Mouse (Mus musculus) intestine, postnatal 0 days (tissue): Measurements from ENCODE around the gene Ggct. TPM values are rescaled to one million over a fixed set of nuclear protein-coding genes. Genes with fewer than 3 reads are reported as not detected.

Source experiments
- ATAC-seq: fragments of 200-750 bp; cut with Nextera tagmentation; 2 replicates; pipeline ENCODE4 v1.8.0; 2017; ENCODE audit warnings: mild to moderate bottlenecking, moderate TSS enrichment, moderate library complexity
- H3K27ac ChIP-seq: fragments of 300-500 bp; sonication (generic); 2 replicates; pipeline ENCODE4 v1.5.1; 2014; ENCODE audit warnings: mild to moderate bottlenecking, low read depth, low read length, moderate library complexity
- H3K27me3 ChIP-seq: fragments of 300-500 bp; sonication (generic); replicated peaks from 2 replicates; pipeline ENCODE4 v1.6.1; 2014; ENCODE audit warnings: low read length, mixed read lengths; ENCODE audit not compliant: control insufficient read depth, insufficient read depth
- H3K36me3 ChIP-seq: fragments of 300-500 bp; sonication (generic); 2 replicates; pipeline ENCODE4 v1.6.1; 2014; ENCODE audit warnings: mild to moderate bottlenecking, moderate library complexity; ENCODE audit not compliant: control insufficient read depth, insufficient read depth
- H3K4me1 ChIP-seq: fragments of 300-500 bp; sonication (generic); replicated peaks from 2 replicates; pipeline ENCODE4 v1.6.1; 2014; ENCODE audit warnings: antibody characterized with exemption, low read length, mixed read lengths; ENCODE audit not compliant: control insufficient read depth, insufficient read depth
- H3K4me2 ChIP-seq: fragments of 300-500 bp; sonication (generic); replicated peaks from 2 replicates; pipeline ENCODE4 v1.6.1; 2014; ENCODE audit warnings: low read depth, mild to moderate bottlenecking, moderate library complexity
- H3K4me3 ChIP-seq: fragments of 300-500 bp; sonication (generic); 2 replicates; pipeline ENCODE4 v1.5.1; 2014; ENCODE audit warnings: low read depth, low read length
- H3K9ac ChIP-seq: fragments of 300-500 bp; sonication (generic); 2 replicates; pipeline ENCODE4 v1.6.1; 2014; ENCODE audit warnings: mild to moderate bottlenecking, low read depth, low read length
- H3K9me3 ChIP-seq: fragments of 300-500 bp; sonication (generic); 2 replicates; pipeline ENCODE4 v1.6.1; 2016; ENCODE audit warnings: mixed run types; ENCODE audit not compliant: control insufficient read depth
- CTCF ChIP-seq: sonication (generic); IDR thresholded peaks from 2 replicates; pipeline ENCODE4 v1.5.1; 2016; ENCODE audit warnings: low read depth, mild to moderate bottlenecking, control low read depth, antibody characterized with exemption, moderate library complexity
- WGBS: fragments of 180-500 bp; shearing (Covaris S2); extraction: QIAGEN DNeasy Blood & Tissue Kit; methylation state at CpG from one replicate; pipeline ENCODE4 v1.1.7; 2014; 5-methylcytosine and 5-hydroxymethylcytosine counted together
- polyA plus RNA-seq: library from polyadenylated mRNA; unstranded; fragments of >200 nt; fragmentation: Nextera tagmentation; extraction: Ambion mirVana; gene quantifications from 2 replicates; pipeline ENCODE4 v1.2.1, GENCODE M21; 2015

Ggct gene
- polyA plus RNA-seq, 1 experiment from 2014 or later: 25.5 TPM

DNA sequence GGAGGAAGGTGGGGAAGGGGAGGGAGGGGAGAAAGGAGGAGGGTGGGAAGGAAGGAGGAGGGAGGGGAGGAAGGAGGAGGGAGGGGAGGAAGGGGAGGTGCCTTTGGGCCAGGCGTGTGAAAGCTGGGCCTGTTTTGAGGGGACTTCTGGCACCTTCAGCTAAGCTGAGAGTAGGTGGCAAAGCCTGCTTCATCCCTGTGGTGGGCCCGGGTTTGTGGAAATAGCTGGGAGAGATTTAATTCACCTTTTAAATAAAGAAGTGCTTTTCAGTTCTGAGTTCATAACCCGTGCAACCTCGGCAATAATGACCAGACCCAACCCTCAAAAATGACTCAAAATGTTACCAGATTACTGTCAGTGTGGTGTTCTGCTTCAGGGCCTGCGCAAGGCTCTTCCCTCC lies 59.5 kb downstream of the Ggct start:
- 78% methylated on average over 5 of the region's 5 CpGs for WGBS
- no peak for ATAC-seq
- Histone ChIP-seq H3K4me2 (no peak overlapping the region), H3K4me1 (no peaks in the 10 kb centered on the region), H3K4me3 (no peak overlapping the region), H3K9me3 (no peaks in the 10 kb centered on the region), H3K9ac (no peak overlapping the region), H3K27me3 (no peaks in the 10 kb centered on the region), H3K27ac (no peak overlapping the region), H3K36me3 (no peaks in the 10 kb centered on the region)
- no peak for TF ChIP-seq CTCF

Other genes starting within 250 kb of the Ggct start
- 7.8 and 8.5 TPM in 2 replicates for gene Znrf2, start 176.0 kb downstream of the Ggct start, polyA plus RNA-seq
- gene Nod1, start 20.3 kb downstream of the Ggct start, polyA plus RNA-seq: 2.3 and 2.7 TPM in 2 replicates
- 66.8 and 67.7 TPM in 2 replicates for gene Gars, start 45.1 kb upstream of the Ggct start, polyA plus RNA-seq
- gene Crhr2, start 140.1 kb upstream of the Ggct start, polyA plus RNA-seq: 0.10 and 0.20 TPM in 2 replicates
- gene Inmt, start 182.1 kb upstream of the Ggct start, polyA plus RNA-seq: 0.10 TPM in 1 of 2 replicates, not detected in the other
- 2.1 and 2.3 TPM in 2 replicates for gene Mindy4, start 210.4 kb upstream of the Ggct start, polyA plus RNA-seq